Mouse (Mus musculus) liver, adult 10 weeks (tissue): ENCODE measurements around the gene Lrrc75b. TPM values are rescaled to one million over a fixed set of nuclear protein-coding genes. Genes with fewer than 3 reads are reported as not detected.

Experiments used
- polyA plus RNA-seq: library from polyadenylated mRNA; stranded (reverse); fragments of 350-450 nt; fragmentation: Illumina TruSeq; extraction: RNeasy Lipid Tissue Mini Kit (QIAGEN cat#74804); gene quantifications from one replicate; pipeline ENCODE4 v1.2.3, GENCODE M21; 2014; ENCODE audit warnings: low read depth, low replicate concordance

Lrrc75b gene
- not detected for polyA plus RNA-seq

GRCm38 (mm10) chr10:75559676-75560548 is at the start of gene Lrrc75b:
Gene Lrrc75b, minus strand, starts transcription at chr10:75560330.

GRCm38 (mm10) chr10:75589129-75589528 is 29.0 kb upstream of the Lrrc75b start, which contains the start of gene Ggt5:
Gene Ggt5, plus strand, starts transcription at chr10:75589340.

GRCm38 (mm10) chr10:75561071-75561654 is 1.0 kb upstream of the Lrrc75b start, which contains the start of gene Ggt1:
Gene Ggt1, plus strand, starts transcription at chr10:75561604.

GRCm38 (mm10) chr10:75517758-75518143 is 42.4 kb downstream of the Lrrc75b start, which contains the start of gene Gucd1:
Gene Gucd1, minus strand, starts transcription at chr10:75517972.

GRCm38 (mm10) chr10:75517073-75517757 is 42.9 kb downstream of the Lrrc75b start, which contains the start of gene Snrpd3:
Gene Snrpd3, plus strand, starts transcription at chr10:75517551.

Other genes with a start within 250 kb of the Lrrc75b start
- gene Adora2a, start 243.5 kb downstream of the Lrrc75b start, polyA plus RNA-seq, result not detected
- gene Upb1, start 159.2 kb downstream of the Lrrc75b start, polyA plus RNA-seq, result 115 TPM
- gene Snrpd3, start 42.8 kb downstream of the Lrrc75b start, polyA plus RNA-seq, result 16.3 TPM
- 27.8 TPM for gene Gucd1, start 42.4 kb downstream of the Lrrc75b start, polyA plus RNA-seq
- not detected for gene Ggt1, start 1.3 kb upstream of the Lrrc75b start, polyA plus RNA-seq
- gene Ggt5, start 29.0 kb upstream of the Lrrc75b start, polyA plus RNA-seq, result 0.66 TPM
- gene Susd2, start 83.7 kb upstream of the Lrrc75b start, polyA plus RNA-seq, result 0.26 TPM
- 1.2 TPM for gene Cabin1, start 204.0 kb upstream of the Lrrc75b start, polyA plus RNA-seq
- gene Ddt, start 213.1 kb upstream of the Lrrc75b start, polyA plus RNA-seq, result 63.7 TPM
- gene Gm20441, start 220.6 kb upstream of the Lrrc75b start, polyA plus RNA-seq, result not detected
- 132 TPM for gene Gstt3, start 221.1 kb upstream of the Lrrc75b start, polyA plus RNA-seq
- 89.7 TPM for gene Gstt1, start 238.3 kb upstream of the Lrrc75b start, polyA plus RNA-seq